Mouse (Mus musculus) stomach, embryonic 16.5 days (tissue): ENCODE measurements around the gene Pgap3. TPM values are rescaled to one million over a fixed set of nuclear protein-coding genes. Genes with fewer than 3 reads are reported as not detected.
A peak's percentile ranks its signal among the peaks of the same experiment; 100 is the strongest.

ENCODE experiments used
- ATAC-seq: fragments of 200-750 bp; cut with Nextera tagmentation; 2 replicates; pipeline ENCODE4 v1.8.0; 2017; ENCODE audit warnings: moderate number of reproducible peaks, moderate TSS enrichment; ENCODE audit not compliant: insufficient read depth, low FRiP score
- H3K27ac ChIP-seq: fragments of 300-500 bp; sonication (generic); 2 replicates; pipeline ENCODE4 v1.5.1; 2014; ENCODE audit warnings: low read length
- H3K27me3 ChIP-seq: fragments of 300-500 bp; sonication (generic); 2 replicates; pipeline ENCODE4 v1.6.1; 2014; ENCODE audit warnings: low read length, control low read depth, mixed read lengths; ENCODE audit not compliant: control insufficient read depth, insufficient read depth
- H3K36me3 ChIP-seq: fragments of 300-500 bp; sonication (generic); 2 replicates; pipeline ENCODE4 v1.6.1; 2014; ENCODE audit warnings: low read length; ENCODE audit not compliant: control insufficient read depth, insufficient read depth
- H3K4me1 ChIP-seq: fragments of 300-500 bp; sonication (generic); 2 replicates; pipeline ENCODE4 v1.6.1; 2014; ENCODE audit warnings: low read length, control low read depth, mixed read lengths; ENCODE audit not compliant: control insufficient read depth, insufficient read depth
- H3K4me2 ChIP-seq: fragments of 300-500 bp; sonication (generic); 2 replicates; pipeline ENCODE4 v1.6.1; 2014; ENCODE audit warnings: low read depth, low read length, mixed read lengths
- H3K4me3 ChIP-seq: fragments of 300-500 bp; sonication (generic); replicated peaks from 2 replicates; pipeline ENCODE4 v1.5.1; 2014; ENCODE audit warnings: mild to moderate bottlenecking, low read length
- H3K9ac ChIP-seq: fragments of 300-500 bp; sonication (generic); 2 replicates; pipeline ENCODE4 v1.6.1; 2014; ENCODE audit warnings: low read length
- H3K9me3 ChIP-seq: fragments of 300-500 bp; sonication (generic); replicated peaks from 2 replicates; pipeline ENCODE4 v1.6.1; 2016; ENCODE audit warnings: low read length, control low read depth; ENCODE audit not compliant: control insufficient read depth
- WGBS: fragments of 180-500 bp; shearing (Covaris S2); extraction: QIAGEN DNeasy Blood & Tissue Kit; methylation state at CpG from one replicate; pipeline ENCODE4 v1.1.7; 2014; 5-methylcytosine and 5-hydroxymethylcytosine counted together
- polyA plus RNA-seq: library from polyadenylated mRNA; unstranded; fragments of >200 nt; fragmentation: Nextera tagmentation; extraction: Ambion mirVana; gene quantifications from 2 replicates; pipeline ENCODE4 v1.2.1, GENCODE M21; 2015

The Pgap3 gene
- polyA plus RNA-seq, 1 experiment from 2014 or later, result 17.0 TPM

DNA sequence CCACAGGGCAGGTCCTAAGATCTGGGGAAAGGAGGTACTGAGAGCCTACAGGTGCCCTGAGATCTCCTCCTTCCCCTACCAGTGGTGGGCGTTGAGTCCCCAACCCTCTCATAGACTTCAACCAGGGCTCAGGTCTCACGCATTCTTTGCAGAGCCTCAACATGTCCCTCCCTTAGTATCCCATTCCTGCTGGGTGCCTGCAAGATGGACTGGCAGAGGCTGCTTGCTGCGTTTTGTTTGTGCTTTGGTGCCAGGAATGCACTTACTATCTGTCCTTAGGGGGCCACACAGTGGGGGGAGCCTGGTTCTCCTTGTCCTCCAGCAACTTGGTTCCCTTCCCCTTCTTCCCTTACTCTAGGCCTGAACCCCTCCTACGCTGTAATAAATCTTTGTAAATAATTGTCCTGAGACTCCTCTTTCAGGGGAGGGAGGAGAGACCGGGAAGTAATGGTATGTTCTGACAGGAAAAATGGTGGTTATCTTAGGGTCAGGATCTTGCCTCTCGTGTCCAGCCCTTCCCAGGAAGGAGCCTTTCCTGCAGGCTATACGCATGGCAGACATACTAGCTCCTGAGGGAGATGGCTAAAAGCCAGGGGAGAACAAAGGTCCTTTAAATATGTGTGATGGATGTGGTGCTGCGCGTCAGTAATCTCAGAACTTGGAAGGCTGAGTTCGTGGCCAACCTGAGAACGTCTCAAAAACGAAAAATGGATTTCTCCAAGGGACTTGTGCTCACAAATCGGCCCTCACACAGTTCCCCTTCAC is 42.7 kb downstream of the Pgap3 start:
- peaks cover 33% of the 10 kb centered on the region for H3K4me1 ChIP-seq
- 5% methylated on average over 13 of the region's 13 CpGs for WGBS
- no peak; the same call in 1 of the 2 replicates for ATAC-seq

DNA sequence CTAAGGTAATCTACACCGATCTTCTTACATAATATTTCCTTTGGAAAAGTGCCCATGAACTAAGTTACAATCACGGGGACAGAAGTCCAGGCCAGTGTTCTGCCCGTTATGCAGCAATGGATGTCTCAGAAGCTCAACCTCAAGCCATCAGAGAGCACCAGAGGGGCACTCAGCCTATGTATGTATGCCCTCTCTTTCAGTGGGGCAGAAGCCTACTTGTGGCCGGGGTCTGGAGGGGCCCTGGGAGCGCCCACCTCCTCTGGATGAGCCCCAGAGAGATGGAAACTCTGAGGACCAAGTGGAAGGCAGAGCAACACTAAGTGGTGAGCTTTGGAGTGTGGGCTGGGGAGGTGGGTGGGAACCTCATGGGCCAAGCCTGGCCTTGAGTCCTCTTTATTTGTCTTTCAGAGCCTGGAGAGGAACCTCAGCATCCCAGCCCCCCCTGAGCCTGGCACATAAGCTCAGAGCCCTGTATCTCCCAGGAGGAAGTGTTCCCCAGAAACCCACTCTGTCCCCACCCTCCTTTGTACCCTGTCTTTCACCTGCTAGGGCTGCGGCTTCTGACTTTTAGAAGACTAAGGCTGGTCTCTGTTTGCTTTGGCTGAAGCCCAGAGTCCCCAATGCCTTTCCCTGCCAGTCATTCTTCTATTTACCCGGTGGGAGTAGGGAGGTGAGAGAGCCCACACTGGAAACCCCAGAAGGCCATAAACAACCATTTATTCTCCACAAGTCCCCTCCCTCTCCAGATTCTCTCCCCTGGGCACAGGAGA is 43.5 kb downstream of the Pgap3 start:
- H3K4me3 ChIP-seq, result no peak overlapping the region
- 66% methylated on average over 7 of the region's 7 CpGs for WGBS
- H3K9ac ChIP-seq, result no peak overlapping the region; the same call in 1 of the 2 replicates
- peak overlapping the region; percentile 73 for H3K4me2 ChIP-seq
- H3K9me3 ChIP-seq, result no peaks in the 10 kb centered on the region
- ATAC-seq, result peak; percentile 63
- H3K27me3 ChIP-seq, result peaks cover under 1% of the 10 kb centered on the region; the same call in 1 of the 2 replicates
- peaks cover 33% of the 10 kb centered on the region for H3K4me1 ChIP-seq
- peak overlapping the region; percentile 94 for H3K27ac ChIP-seq
- no peaks in the 10 kb centered on the region for H3K36me3 ChIP-seq

More for the DNA sequence above, 42.7 kb downstream of the Pgap3 start:
- peak overlapping the region; percentile 80 for H3K4me3 ChIP-seq
- H3K4me2 ChIP-seq, result peak overlapping the region; percentile 73
- H3K36me3 ChIP-seq, result no peaks in the 10 kb centered on the region
- peak overlapping the region; percentile 94 for H3K27ac ChIP-seq
- no peaks in the 10 kb centered on the region for H3K9me3 ChIP-seq
- H3K27me3 ChIP-seq, result no peaks in the 10 kb centered on the region
- H3K9ac ChIP-seq, result peak overlapping the region; percentile 64

DNA sequence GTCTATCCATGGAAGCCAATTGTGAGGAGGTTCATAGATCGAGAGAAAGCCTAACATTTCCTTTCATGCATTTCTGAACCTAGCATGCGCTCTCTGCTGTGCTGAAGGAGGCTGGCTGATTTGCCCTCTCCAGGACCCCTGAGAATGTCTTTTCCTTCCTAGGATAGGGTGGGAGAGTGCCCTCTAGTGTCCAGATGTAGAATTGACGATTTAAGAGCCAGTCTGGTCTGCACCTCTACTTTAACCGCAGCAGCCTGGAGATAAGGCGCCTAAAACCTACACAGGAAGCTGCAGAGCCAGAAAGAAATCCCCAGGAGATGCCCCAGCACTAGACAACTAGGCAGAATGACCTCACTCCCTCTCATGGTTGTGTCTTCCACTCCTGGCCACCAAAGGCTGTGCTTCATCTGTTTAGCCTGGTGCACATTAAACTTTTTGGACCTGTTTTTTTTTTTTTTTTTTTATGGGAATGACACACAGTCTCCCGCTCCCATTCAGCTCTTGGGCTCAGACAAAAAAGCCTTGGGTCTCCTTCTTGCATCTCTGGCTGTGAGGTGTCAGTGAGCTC is 44.5 kb downstream of the Pgap3 start:
- Histone ChIP-seq H3K4me2 (no peak overlapping the region), H3K9me3 (no peaks in the 10 kb centered on the region), H3K9ac (no peak overlapping the region), H3K27ac (peak overlapping the region; percentile 94; the same call in 1 of the 2 replicates), H3K4me1 (peaks cover 29% of the 10 kb centered on the region), H3K36me3 (no peaks in the 10 kb centered on the region), H3K27me3 (peaks cover 11% of the 10 kb centered on the region), H3K4me3 (no peak overlapping the region)
- no peak for ATAC-seq
- 11% methylated on average over 6 of the region's 6 CpGs for WGBS

DNA sequence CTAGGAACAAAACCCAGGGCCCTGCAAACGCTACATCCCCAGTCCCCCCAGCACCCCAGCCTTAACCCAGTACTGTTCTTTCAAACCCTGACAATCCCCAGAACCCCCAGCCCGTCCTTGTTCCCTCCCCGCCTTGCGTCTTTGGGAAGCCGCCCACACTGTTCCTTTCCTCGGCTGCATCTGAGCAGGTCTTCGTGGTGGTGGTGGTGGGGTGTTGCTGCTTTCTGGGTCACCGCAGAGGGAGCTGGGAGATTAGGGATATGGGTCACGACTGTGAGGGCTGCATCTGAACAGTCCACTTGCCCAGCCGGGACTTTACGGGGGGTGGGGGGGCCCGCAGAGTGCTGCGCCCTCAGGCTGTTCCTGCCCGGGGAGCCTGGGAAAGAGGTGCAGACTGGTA is 45.8 kb downstream of the Pgap3 start:
- Histone ChIP-seq H3K27me3 (peaks cover 23% of the 10 kb centered on the region), H3K4me1 (peaks cover 24% of the 10 kb centered on the region), H3K4me2 (no peak overlapping the region), H3K9me3 (no peaks in the 10 kb centered on the region), H3K4me3 (no peak overlapping the region), H3K9ac (no peak overlapping the region), H3K27ac (no peak overlapping the region), H3K36me3 (no peaks in the 10 kb centered on the region)
- ATAC-seq, result no peak
- 65% methylated on average over 14 of the region's 14 CpGs for WGBS

DNA sequence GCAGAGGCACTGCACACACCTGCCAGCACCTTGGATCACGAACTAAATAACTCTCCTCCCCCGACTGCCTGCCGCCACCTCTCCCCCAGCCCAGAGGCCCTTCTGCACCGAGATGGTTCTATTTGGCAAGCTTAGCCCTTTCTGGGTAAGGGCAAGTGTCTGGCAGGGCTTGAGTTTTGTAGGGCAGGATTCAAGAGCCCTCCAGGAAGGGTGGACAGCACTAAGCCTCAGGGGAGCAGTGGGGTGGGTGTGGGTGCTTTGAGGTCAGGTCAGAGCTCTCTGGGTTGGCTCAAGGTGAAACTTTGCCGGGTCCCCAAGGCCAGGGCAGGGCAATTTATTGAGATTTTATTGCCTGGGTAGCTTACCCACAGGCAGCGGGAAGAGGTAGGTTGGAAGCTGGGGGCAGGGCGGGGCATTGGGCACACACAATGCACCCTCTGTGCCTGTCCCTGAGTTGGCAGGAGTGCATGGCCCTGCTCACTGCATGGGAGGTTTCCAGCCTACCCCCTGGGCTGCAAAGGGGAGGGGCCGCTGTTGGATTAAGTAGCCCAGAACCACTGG is 46.6 kb downstream of the Pgap3 start:
- Histone ChIP-seq H3K4me1 (peaks cover 17% of the 10 kb centered on the region), H3K9ac (no peak overlapping the region), H3K36me3 (no peaks in the 10 kb centered on the region), H3K27ac (no peak overlapping the region), H3K27me3 (peaks cover 30% of the 10 kb centered on the region), H3K9me3 (no peaks in the 10 kb centered on the region), H3K4me2 (no peak overlapping the region), H3K4me3 (no peak overlapping the region)
- no peak for ATAC-seq
- WGBS, result 33% methylated on average over 8 of the region's 8 CpGs

DNA sequence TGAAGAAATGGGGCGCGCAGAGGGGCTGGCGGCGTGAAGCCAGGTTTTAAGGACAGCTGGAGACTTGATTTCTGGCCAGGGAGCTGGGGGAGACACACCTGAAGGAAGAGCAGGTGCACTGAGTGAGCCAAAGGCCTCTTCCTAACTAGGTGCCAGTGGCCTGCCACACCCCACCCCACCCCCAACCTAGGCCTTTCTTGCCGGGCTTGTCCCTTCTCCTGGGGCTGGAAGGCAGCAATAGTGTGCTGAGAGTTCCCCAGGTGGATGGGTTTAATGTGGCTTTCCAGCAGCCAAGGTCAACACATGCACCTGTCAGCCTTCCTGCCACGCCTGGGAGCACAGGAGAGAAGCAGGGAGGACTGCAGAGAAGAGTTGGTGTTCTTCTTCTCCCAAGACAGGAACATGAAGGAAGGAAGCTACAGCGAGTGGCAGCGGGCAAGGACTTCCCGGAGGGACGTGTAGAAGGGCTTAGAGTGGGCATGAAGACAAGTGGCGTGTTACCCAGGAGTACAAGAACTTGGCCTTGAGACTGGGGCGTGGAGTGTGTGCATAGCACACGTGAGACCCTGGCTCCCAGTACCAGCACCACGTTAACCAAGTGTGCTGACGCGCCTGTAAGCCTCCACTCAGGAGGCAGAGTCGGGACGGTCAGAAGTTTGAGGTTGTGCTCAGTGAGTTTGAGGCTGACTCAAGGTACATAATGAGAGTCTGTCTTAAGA is 47.9 kb downstream of the Pgap3 start:
- ATAC-seq, result no peak
- 62% methylated on average over 18 of the region's 18 CpGs for WGBS
- H3K36me3 ChIP-seq, result no peaks in the 10 kb centered on the region
- peak overlapping the region; percentile 60 for H3K27ac ChIP-seq
- peaks cover 20% of the 10 kb centered on the region for H3K4me1 ChIP-seq
- H3K4me2 ChIP-seq, result no peak overlapping the region
- no peaks in the 10 kb centered on the region for H3K9me3 ChIP-seq
- H3K4me3 ChIP-seq, result no peak overlapping the region
- peaks cover 41% of the 10 kb centered on the region for H3K27me3 ChIP-seq
- no peak overlapping the region for H3K9ac ChIP-seq

DNA sequence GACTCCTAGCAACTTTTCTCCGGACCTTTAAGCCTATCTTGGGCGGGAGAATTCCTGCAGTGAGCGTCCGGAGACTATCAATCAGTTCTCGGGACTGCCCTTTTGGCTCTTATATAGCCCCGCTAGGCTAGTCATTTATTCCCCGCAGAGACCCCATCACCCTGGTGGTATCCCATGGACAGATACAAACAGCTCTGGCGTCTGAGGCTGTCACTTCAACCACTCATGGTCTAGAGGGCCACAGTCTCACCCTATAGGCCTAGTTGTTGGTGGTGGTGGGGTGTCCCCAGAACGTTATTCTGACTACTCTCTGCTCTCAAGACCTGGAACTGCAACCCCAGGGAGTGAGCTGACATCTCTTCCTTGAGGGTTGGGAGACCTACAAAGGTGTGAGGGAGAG is 51.0 kb downstream of the Pgap3 start:
- Histone ChIP-seq H3K4me2 (peak overlapping the region; percentile 97), H3K9ac (peak overlapping the region; percentile 76), H3K4me1 (peaks cover 7% of the 10 kb centered on the region; the same call in 1 of the 2 replicates), H3K4me3 (peak overlapping the region; percentile 60), H3K27ac (no peak overlapping the region), H3K27me3 (peaks cover 57% of the 10 kb centered on the region), H3K36me3 (no peaks in the 10 kb centered on the region), H3K9me3 (no peaks in the 10 kb centered on the region)
- no peak for ATAC-seq
- 17% methylated on average over 9 of the region's 9 CpGs for WGBS

DNA sequence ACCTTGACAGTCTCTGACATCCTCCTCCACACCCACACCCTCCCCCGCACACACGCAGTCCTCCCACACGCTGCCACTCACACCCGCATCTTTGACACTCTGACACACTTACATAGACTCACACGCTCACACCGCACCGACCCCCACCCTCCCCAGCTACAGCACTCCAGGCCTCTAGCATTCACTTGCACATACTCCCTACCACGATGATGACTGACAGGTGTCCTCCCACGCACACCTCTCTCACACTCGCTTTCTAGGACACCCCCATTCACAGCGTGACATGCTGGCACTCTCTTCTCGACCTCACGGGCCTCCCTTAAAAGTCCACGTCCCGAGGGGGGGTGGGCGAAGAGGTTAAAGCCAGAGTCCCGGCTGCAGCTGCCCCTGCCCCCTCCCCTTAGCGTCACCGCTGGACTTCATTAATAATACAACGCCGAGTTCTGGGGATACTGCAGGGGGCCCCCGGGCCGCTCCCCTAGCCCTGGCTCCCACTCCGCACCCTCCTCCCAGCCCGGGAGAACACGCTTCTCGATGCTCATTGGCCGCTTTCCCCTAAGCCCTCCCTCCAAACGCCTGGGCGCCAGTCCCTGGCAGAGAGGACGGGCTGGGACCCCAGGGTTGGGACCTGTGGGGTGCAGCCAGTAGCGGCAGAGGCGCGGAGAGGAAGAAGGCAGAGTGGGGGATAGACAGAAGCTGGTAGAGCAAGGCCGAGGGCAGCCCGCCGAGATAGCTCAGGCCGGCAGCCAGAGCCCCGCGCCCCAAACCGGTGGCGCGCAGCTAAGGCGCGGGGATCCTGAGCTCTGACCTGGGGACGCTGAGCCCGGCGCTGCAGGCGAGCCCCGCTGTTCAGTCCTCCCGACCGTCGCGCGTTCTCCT is 52.0 kb downstream of the Pgap3 start, which contains the start of gene Ppp1r1b:
Gene Ppp1r1b (plus strand): TSS at position 322 of the 879 bp plus-strand sequence.
- peak within 1 kb of the TSS; percentile 76 for H3K9ac ChIP-seq
- H3K27ac ChIP-seq, result no peak within 1 kb of the TSS
- no peaks in the 10 kb centered on the region for H3K9me3 ChIP-seq
- H3K4me2 ChIP-seq, result peak within 1 kb of the TSS; percentile 97
- WGBS, result under 1% methylated on average over 53 of the region's 55 CpGs
- peaks cover 57% of the 10 kb centered on the region for H3K27me3 ChIP-seq
- ATAC-seq, result peak; percentile 65; the same call in 1 of the 2 replicates
- H3K4me3 ChIP-seq, result peak within 1 kb of the TSS; percentile 60
- H3K36me3 ChIP-seq, result no peaks in the 10 kb centered on the region
- peaks cover 7% of the 10 kb centered on the region; the same call in 1 of the 2 replicates for H3K4me1 ChIP-seq
